Mouse (Mus musculus) liver, embryonic 14.5 days (tissue): ENCODE data around the gene Rapgef3.

ENCODE experiments used
- CTCF ChIP-seq: IDR thresholded peaks from 2 replicates; pipeline ENCODE4 v1.5.1; 2016; ENCODE audit warnings: antibody characterized with exemption, low read depth, control low read depth
- EP300 ChIP-seq: IDR thresholded peaks from 2 replicates; pipeline ENCODE4 v1.6.1; 2016; ENCODE audit warnings: antibody characterized with exemption, low read depth

DNA sequence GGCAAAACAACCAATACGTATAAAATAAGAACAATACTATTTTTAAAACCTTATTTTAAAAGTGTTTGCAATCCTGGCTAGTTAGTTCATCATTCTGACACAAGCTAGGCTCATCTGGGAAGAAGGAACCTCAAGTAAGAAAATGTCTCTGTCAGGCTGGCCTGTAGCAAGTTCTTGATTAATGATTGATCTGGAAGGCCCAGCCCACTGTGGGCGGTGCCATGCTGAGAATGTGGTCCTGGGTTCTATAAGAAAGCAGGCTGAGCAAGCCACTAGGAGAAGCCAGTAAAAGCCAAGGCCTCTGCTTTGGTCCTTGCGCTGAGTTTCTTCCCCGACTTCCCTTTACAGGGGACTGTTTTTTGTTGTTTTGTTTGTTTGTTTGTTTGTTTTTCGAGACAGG lies 15.3 kb downstream of the Rapgef3 start:
- no peak for TF ChIP-seq CTCF
- TF ChIP-seq EP300, result no peak
